Mouse (Mus musculus) urinary bladder, postnatal 14 days (tissue): Measurements from ENCODE around the gene Pla2g3.

Experiments used
- DNase-seq: peaks from one replicate; pipeline ENCODE4 v3.0.0; 2021; ENCODE audit warnings: low spot score

Gene Pla2g3

DNA sequence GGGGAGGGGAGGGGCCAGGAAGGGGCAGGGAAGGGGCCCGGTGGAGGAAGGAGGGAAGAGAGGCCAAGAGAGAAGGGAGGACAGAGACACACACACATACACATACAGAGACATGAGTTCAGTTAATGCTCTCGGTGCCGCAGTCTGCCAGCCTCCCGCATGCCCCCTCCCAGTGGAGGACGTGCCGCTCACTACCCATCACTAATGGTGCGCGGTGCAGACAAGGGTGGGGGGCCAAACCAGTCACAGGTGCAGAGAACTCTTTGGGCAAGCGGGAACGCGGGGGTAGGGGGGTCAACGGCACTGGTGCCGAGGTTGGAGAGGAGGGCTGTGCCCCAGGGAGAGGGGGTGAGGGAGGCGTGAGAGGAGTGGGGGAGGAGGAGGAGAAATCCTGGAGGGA, 32.8 kb downstream of the Pla2g3 start:
- DNase-seq = no peak

DNA sequence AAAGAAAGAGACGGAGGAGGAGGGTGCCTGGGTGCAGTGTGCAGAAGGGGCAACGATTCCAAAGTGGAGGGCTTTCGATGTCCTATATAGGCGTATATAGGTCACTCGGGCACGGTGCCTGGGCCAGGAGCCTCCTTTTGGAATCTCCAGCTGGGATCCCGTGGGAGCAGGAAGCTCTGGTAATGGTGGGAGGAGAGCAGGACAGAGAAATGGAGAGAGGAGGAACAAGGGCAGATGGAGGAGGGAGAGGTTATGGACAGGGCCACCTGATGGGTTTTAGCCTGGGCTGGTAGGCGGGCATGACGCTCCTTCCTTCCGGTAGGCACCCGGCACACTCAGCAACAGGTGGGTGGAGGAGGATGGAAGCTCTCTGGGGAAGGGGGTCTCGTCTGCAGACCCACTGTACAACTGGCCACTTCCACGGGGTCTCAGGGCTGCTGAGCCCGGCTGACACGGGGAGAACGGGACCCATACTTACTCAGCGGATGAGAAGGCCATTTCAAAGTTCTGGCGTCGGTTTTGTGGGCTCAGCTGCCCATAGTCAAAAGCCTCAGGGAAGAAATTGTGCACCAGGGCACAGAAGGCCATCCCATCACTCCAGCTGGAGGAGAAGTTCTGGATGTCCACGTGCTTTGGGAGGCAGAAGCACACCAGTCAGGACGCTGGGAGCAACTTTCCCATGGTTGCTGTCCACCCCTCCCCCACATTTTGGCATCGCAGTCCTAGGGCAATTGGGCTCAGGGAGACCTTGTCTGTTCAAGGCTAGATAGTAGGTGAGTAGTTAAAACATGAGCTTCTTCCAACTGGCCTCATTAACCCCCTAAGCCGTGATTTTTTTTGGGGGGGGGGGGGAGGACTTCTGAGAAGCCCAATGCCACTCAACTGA, 33.5 kb downstream of the Pla2g3 start:
- DNase-seq = no peak

DNA sequence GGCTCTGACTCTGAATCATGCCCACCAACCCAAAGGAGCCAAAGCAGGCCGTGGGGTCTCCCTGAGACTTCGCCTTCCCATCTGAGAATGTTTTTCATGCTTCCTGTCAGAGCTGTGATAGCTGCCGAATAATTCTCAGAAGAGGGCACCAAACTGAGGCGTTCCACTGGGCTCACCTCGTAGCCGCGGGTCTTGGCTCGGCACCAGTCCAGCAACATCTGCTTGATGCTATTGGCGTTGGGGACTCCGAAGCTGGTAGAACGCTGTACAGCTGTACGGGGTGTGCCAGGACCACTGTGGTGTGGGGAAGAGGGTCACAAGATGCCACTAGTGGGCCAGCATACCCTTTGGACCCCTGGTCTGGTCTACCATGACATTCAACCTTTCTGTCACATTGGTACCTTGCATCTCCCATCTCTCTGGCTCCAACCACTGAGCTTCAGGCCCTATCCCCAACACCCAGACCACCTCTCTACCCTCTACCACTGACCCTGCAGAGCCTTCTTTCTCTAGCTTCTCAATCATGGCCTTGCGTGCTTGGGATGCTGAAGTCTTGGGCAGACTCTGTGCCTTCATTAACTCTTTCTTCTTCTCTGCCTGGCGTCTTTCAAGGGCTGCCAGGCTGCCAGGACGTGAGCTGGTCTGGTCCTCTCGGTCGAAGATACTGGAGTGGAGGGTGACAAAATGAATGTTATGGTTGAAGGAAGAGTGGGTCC, 34.4 kb downstream of the Pla2g3 start:
- DNase-seq = no peak

DNA sequence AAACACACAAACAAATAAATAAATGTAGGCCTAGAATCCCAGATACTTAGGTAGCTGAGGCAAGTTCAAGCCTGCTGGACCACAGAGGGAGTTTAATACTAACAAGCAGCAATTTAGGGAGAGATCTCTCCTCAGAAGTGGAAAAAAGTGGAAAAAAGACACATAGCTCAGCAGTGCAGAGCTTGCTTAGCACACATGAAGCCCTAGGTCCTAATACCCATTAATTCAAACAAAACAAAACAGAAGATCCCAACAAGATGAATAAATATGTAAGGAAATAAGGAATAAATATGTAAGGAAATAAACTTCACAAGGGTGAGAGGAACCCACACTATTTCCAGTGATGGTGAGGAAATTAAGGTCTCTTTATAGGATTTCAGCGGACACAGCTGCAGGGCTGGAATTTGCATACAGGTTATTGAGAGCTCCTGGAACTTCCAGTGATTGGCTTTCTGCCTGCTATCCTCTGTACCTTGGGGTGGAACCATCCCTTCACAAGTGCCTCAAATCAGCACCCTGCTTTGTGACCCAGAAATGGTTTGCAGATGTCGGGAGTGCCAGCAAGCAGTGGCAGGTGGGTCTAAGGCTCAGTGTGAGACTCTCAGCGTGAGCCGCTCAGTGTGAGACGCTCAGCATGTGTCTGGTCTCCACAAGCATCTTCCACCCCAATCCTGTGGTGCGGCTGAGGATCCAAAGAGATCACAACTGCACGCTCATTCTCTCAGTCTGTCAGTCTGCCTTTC, 35.9 kb downstream of the Pla2g3 start:
- no peak for DNase-seq

DNA sequence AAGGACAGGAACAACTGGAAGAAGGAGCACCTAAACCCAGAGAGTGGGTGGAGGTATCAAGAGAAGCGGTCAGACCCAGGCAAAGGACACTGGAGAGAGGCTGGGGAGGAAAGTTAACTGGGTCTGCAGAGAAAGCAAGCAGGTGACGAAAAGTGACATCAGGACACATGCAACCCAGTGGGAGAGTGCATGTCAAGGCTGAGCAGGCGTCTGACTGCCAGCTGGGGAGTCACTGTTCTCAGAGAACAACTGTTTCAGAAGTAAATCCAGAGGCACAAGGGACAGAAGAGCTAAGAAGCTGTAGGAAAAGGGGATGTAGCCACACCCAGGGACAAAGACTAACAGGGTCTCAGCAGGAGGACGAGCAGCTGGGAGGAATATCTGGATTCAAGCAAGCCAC, 37.5 kb downstream of the Pla2g3 start:
- DNase-seq = no peak

DNA sequence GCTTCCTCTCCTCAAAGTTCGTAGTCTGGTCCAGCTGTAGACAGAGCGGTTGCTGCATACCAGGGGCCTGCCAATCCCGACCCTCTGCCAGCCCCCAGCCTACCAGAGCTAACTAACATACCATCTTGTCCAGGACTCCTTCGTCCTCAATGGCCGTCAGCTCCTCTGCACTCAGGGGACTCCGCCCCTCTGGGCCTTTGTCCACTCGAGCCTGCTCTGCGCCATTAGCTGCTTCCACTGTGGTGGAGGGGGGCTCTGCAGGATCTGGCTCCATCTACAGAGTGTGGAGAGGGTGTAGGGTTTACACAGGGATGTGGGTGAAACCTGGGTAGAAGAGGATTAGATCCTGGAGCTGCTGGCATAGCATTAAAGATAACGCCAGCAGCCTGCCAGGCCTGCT, 38.1 kb downstream of the Pla2g3 start:
- no peak for DNase-seq

DNA sequence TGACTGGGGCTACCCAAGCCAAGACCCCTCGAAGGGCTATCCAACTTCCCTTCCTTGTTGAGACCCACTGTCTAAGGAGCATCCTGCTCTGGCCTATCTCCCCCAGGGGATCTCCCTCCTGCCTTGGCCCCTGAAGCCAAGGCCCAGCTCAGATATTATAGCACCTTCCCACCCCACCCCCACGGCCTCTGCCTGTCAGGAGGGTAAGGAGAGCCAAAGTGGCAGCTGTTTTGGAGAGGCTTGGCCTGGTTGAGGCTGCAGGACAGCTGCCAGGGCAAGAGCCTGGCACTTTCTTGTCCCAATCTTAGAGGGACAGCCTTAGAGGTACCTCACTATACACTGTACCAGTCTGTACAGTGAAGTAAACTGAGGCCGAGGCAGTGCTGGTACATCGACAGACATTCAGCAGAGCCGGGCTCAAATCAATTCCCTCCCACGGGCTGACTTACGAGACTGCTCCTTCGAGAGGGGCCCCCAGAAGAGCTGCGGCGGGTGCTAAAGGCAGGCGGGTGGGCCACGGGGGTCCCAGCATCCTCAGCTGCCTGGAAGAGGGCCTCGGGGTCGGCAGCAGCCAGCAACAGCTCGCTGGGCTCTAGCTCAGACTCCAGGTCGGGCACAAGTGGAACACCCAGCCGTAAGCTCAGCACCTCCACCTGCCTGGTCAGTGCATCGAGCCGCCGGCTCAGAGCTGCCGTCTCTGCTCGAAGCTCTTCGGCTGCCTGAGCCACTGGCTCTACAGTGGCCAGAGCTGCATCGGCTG, 39.1 kb downstream of the Pla2g3 start:
- no peak for DNase-seq

DNA sequence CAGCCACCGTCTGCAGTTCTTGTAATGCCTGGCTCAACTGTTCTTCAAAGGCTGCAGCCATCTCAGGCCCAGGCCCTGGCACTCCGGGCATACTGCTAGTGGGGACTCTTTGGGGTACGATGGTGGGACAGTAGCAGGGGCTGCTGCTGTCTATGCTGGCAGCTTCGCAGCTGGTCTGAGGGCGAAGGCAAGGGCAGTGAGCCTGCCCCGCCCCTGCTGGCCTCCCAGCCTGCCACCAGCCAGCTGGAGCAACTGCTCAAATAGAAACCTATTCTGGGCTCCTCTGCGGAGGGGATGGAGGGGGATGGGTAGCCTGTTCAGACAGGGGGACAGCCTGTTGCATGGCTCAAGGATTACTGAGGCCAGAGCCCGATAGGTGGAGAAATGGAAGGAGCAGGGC, 39.7 kb downstream of the Pla2g3 start:
- DNase-seq = no peak

DNA sequence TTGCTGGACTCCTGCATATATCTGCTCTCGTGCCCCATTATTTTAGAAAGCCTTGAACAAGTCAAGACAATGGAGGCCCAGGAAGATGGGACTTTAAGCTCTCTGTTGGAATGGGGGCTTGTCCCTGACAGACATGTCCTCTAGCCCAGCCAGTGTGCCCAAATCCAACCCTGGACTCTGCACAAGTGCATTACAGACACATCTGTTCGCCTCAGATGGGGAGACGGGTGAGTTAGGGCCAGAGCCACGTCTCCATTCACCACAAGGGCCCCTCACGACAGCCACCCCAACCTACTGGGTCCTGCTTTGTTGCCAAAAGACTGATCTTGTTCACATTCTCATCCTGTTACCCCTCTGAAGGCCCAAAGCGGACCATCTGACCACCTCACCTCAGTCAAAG, 40.1 kb downstream of the Pla2g3 start:
- DNase-seq = no peak

DNA sequence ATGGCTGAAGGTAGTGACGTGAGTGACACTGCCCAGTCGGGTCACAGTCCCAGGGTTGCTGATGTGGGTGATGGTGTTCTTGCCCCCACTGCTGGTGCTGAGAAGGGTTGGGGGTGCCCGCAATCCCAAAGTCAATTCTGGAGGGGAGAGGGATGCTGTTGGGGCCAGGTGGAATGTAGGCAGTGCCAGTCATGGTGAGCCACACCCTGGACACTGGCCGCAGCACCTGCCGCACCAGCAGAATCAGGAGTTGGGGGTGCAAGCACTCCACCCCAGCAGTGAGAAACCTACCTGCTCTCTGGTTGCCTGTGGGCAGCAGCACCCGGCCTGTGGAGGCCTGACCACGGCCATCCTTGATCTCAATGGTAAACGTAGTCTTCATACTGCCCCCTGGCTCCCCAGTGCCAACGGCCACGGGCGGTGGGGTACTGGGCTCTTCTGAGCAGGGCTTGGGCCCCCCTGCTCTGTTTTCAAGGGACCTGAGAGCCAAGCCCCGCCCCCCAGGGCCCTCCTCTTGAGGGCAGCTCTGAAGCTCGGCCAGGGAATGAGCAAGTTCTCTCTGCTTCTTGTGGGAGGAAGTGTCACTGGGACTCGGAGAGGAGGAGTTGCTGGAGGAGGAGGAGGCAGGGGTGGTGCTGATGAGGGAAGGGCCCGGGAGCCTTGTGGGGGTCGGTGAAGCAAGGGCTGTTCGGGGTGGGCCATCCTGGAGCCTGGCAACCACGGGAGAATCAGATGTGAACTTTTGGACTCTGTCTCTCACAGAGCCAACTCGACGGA, 41.6 kb downstream of the Pla2g3 start:
- DNase-seq = peak; percentile 61

DNA sequence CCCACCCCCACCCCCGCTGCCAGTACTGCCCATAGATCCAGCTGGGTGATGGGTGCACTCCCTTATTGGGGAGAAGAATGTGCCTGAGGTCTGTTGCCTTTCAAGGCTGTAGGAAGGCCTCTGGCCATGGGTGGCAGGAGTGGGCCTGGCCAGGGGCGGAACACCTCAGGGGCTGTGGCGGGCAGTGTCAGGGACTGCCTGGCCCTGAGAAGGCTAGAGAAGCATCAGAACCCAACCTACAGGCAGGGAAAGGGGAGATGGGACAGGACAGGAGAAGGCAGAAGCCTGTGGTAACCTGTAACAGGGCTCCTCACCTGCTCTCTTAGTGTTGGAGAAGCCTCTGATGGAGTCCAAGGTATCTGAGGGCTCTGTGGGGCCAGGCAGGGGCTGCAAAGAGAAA, 42.6 kb downstream of the Pla2g3 start:
- no peak for DNase-seq

DNA sequence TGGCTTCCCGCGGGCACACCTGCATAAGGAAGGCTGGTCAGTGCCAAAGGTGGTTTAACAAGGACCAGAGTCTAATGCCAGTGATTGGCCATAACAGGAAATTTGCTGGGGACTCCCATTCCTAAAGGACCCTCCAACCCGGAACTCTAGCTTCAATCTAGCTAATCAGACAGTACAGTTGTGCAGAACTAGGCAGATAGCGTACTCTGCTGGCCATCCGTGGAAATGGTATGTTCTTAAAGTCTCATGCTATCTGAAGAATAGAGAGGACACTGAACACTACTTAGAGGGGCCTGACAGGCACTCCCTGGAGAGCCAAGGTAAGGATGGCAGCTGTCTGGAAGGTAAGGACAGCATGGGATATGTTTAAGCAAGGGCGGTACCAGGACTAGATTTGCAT, 43.5 kb downstream of the Pla2g3 start:
- no peak for DNase-seq

DNA sequence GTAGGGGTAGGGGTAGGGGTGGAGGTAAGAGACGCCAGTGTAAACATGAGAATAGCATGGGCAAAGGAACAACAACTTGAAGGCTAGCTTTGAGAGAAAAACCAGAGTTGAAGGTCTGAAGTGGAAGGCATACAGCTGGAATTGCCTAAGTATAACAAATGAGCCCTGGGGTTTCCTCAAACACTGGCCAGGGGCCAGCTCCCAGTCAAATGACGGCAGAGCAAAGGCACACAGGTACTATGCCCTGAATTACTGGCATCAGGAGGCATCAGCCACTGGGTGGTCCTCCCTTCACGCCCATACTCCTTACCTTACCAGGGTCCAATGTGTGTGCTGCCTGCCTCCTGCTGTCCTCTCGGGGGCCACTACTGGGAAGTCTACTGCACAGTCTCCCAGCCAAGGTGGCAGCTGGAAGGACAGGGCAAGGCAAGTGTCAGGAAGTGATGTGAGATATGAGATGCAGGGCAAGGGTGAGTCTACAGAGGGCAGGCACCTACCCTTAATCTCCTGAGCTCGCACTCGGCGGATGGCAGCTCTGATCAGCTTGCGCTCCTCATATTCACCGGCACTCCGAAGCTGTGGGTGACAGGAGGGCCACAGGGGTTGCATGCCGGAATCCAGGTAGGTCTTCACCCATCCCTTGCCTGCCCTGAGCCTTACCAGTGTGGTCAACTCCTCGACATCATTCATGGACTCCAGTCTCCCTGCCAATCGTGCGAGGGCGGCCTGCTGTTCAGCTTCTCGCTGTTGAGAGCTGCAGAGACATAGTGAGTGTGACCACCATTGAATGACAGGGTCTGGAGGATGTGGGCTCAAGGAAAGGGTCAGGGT, 44.2 kb downstream of the Pla2g3 start:
- no peak for DNase-seq

DNA sequence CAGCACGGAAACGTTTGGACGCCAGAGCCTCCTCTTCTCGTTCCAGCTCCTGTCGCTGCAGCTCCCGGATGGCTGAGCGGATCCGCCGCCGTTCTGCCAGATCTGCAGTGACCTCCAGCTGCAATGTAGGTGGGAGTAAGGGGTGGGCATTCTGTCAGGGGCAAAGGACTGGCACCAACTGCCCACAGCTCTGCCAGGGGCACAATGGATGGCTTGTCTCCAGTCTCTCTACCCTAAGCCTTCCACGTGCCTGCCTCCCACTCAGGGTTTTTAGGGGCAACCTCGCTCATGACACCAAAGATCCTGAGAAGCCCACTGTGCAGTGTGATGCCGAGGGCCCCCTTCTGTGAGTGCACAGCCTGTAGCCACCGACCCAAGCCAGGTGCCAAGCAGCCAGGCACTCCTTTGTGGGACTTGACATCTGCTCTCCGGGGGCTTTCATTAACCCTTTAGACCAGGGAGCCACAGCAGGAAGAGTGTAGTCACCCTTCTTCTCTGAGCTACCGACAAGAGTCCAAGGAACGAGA, 45.4 kb downstream of the Pla2g3 start:
- DNase-seq = no peak

DNA sequence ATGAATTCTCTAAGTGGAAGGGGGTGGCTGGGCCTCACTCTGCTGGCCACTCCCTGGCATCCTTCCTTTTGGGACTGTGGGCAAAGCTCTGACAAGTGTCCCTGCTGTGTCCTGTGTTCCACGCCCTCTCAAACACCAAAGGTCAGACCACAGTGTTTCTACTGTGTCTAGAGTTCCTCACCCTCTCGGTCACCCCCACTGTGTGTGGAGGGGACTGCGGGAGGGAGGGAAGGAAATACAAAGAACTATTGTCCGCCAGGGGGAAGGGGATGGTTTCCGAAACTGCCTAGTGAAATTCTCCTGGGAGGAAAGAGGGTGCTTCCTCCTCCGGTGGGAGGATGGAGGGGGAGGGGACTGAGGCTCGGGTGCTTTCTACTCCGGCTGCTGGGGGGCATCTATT, 46.9 kb downstream of the Pla2g3 start:
- no peak for DNase-seq

DNA sequence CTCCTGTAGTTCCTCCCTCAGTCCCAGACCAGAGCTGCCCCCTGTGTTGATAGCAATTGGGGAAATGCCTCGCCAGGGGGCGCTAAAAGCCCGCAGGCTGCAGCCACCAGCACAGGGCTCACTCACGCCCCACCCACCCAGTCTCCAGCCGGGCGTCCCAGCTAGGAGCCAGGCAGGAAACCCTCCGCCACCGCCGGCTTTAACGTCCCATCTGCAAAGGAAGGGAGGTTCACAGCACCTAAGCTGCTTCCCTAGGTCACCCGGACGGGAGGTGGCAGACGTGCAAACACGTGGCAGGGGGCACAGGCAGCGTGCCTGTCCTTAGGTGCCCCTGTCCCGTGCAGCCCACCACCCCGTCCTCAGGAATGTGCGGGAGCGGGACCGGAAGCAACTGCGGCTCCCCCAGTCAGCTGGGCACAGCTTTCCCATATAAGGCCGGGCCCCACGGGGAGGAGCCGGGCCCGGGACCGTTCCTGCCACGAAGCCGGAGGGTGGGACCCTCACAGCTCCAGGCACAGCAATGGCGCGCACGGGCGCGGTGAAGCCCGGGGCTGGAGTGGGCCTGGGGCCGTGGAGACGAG, 47.4 kb downstream of the Pla2g3 start:
- DNase-seq = peak; percentile 98

DNA sequence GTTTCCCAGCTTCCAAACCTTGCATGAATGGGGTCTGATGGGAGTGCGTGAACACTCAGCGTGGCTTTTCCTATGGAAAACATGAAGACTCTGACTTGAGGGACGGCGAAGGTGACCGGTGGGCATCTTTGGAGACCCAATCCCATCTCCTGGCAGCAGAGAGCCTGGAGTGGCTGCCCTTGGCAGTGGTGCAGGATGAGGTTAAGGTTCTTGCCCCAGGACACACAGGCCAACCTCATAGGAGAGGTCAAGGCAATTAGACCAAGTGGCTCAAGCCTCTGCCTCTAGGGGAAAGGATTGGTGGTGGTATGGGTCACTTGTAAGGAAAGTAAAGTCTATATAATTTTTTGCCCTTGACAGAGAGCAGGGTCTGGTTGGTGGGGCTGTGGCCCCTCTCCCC, 48.0 kb downstream of the Pla2g3 start:
- DNase-seq = no peak

DNA sequence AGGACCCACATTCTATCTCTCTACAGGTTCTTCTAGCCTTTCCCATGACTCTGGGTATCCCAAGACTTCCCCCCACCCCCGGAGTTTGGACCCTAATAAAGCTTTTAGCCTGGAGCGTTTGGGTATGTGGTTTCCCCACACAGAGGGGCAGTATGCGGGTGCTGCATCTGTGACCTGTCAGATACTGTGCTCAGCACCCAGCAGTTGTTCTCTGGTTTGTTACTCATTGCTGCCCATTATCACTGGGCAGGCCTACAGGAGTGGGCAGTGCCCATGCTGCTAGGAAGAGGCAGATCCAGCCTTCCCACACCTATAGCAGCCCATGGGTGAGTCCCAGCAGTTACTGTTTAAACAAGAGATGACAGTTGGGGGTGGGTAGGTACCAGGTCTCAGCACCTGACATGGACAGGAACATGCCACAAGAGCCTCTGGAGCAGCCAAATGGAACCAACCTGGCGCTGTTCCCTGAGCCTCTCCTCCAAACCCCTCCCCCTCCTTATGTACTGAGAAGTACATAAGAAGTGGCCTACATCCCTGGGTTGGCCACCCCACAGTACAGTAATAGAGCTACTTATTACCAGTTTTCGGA, 48.8 kb downstream of the Pla2g3 start:
- no peak for DNase-seq

DNA sequence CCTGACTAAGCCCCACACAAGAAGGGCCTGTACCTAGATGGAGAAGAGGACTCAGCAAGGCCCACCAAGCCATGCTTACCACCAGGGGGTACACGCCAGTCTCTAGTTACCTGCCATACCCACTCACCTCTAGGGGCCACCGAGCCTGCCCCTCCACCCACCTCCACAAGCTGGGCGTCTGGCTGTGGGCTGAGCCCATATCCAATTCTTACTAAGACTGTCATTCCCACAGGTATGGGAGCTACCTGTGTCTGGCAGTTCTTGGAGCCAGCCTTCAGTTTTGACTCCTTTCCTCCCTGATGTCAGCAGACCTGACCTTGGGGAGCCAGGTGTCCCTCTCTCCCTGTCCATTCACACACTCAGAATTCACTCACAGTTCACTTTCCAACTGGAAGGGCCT, 49.6 kb downstream of the Pla2g3 start:
- no peak for DNase-seq
